Comparison of ENCODE assay signal across 21 mouse cellular contexts in the genomic region with DNA sequence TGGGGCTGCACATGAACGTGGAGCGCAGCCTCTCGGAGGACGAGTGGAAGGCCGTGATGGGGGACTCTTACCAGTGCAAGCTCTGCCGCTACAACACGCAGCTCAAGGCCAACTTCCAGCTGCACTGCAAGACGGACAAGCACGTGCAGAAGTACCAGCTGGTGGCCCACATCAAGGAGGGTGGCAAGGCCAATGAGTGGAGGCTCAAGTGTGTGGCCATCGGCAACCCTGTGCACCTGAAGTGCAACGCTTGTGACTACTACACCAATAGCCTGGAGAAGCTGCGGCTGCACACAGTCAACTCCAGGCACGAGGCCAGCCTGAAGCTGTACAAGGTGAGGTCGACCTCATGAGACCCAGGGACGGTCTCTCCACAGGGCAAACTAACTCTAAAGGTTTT.
DNase-seq lines count a peak whose midpoint lies in the region; ATAC-seq and TF ChIP-seq lines count a peak whose summit lies in the region.
"Had no signal": no experiment of that assay in that cellular context is flagged by ENCODE, and none has a peak within 500 bp of the region (broad histone marks: within the 10 kb centered on the region; RNA-seq: fewer than 3 reads in every experiment).

No protein-coding gene starts in this region.

- H3K36me3 ChIP-seq in heart, embryonic 11.5 days (ENCODE audit: control insufficient read depth, insufficient read depth, low read length) = peaks cover 6% of the 10 kb centered on the region
- no peaks in the 10 kb centered on the region for H3K36me3 ChIP-seq in G1E (replicated peaks)

- H3K4me2 ChIP-seq in heart, embryonic 11.5 days = no peak overlapping the region
- H3K4me2 ChIP-seq: embryonic facial prominence, embryonic 13.5 days; embryonic facial prominence, embryonic 15.5 days; forebrain, embryonic 13.5 days; forebrain, embryonic 15.5 days had no signal

- TF ChIP-seq CTCF in G1E (IDR thresholded peaks at IDR 0.05; ENCODE audit: low read depth, low read length) = no peak

- H3K9ac ChIP-seq in heart, embryonic 11.5 days (ENCODE audit: low read depth, low read length) = no peak overlapping the region
- H3K9ac ChIP-seq: embryonic facial prominence, embryonic 13.5 days; embryonic facial prominence, embryonic 15.5 days; forebrain, embryonic 13.5 days; forebrain, embryonic 15.5 days; forebrain, postnatal 0 days had no signal

- H3K27me3 ChIP-seq in heart, embryonic 11.5 days (ENCODE audit: control insufficient read depth, insufficient read depth, low read length) = no peaks in the 10 kb centered on the region
- H3K27me3 ChIP-seq in G1E (ENCODE audit: insufficient read depth, low read length) = no peaks in the 10 kb centered on the region; the same call in 1 of the 2 replicates
- H3K27me3 ChIP-seq: CH12.LX; embryonic facial prominence, embryonic 13.5 days; embryonic facial prominence, embryonic 15.5 days; forebrain, embryonic 13.5 days; forebrain, embryonic 15.5 days had no signal

- 87% methylated on average over 15 of the region's 15 CpGs for WGBS in heart, embryonic 11.5 days (ENCODE audit: insufficient replicate concordance)

- intact Hi-C loops in heart, postnatal 10 days (cut with DNase I) = no loop called here

- no peak overlapping the region for H3K27ac ChIP-seq in heart, embryonic 11.5 days (ENCODE audit: low read depth, low read length)
- H3K27ac ChIP-seq: embryonic facial prominence, embryonic 13.5 days; embryonic facial prominence, embryonic 15.5 days; forebrain, embryonic 13.5 days; forebrain, embryonic 15.5 days had no signal

- peak; percentile 49 for DNase-seq in adrenal gland, adult 2 months
- no peak for DNase-seq in adrenal gland, postnatal 10 days
- DNase-seq in heart, postnatal 10 days = peak; percentile 31 to 32
- DNase-seq in G1E (ENCODE audit: low spot score) = no peak
- DNase-seq: adrenal gland, adult 8-10 months; B cell, adult 2 months; cerebellum, adult 11 months; cerebellum, adult 18-20 months; cerebellum, adult 8-10 months; cerebellum, adult 9-11 months; cerebellum, postnatal 14 days; cerebellum, postnatal 36 days; embryo, embryonic 11 days; forebrain, postnatal 0 days had no signal

- ATAC-seq in heart, embryonic 11.5 days (replicated peaks; ENCODE audit: insufficient number of reproducible peaks, low FRiP score, low TSS enrichment) = no peak
- ATAC-seq in G1E (ENCODE audit: extremely low read depth, insufficient number of reproducible peaks, low FRiP score, poor library complexity, severe bottlenecking) = no peak
- ATAC-seq: CD4-positive, CD25-positive, alpha-beta regulatory T cell, adult 4 months; forebrain, embryonic 13.5 days; forebrain, embryonic 15.5 days; forebrain, postnatal 0 days had no signal

- H3K9me3 ChIP-seq in heart, embryonic 11.5 days (replicated peaks; ENCODE audit: control insufficient read depth, low read length) = no peaks in the 10 kb centered on the region
- H3K9me3 ChIP-seq in G1E (replicated peaks) = peaks cover 83% of the 10 kb centered on the region
- H3K9me3 ChIP-seq: embryonic facial prominence, embryonic 13.5 days; embryonic facial prominence, embryonic 15.5 days; forebrain, embryonic 13.5 days; forebrain, embryonic 15.5 days had no signal

- peaks cover 13% of the 10 kb centered on the region for H3K4me1 ChIP-seq in heart, embryonic 11.5 days (ENCODE audit: control insufficient read depth, insufficient read depth, low read length)
- no peaks in the 10 kb centered on the region for H3K4me1 ChIP-seq in G1E (ENCODE audit: insufficient read depth, low read depth, low read length)

- H3K4me3 ChIP-seq in heart, embryonic 11.5 days (ENCODE audit: low read depth, low read length) = no peak overlapping the region
- peak overlapping the region; percentile 8; the same call in 1 of the 2 replicates for H3K4me3 ChIP-seq in G1E (ENCODE audit: low read depth, low read length)
- H3K4me3 ChIP-seq: embryonic facial prominence, embryonic 13.5 days; embryonic facial prominence, embryonic 15.5 days; forebrain, embryonic 13.5 days; forebrain, embryonic 15.5 days had no signal

Comparison
In these comparisons a context has a peak if more than half of its experiments do, and no peak if none do; other contexts are left out.
1. DNase-seq: peak in adrenal gland, adult 2 months (single experiment) and heart, postnatal 10 days (2 of 2); none in adrenal gland, postnatal 10 days (single experiment) and G1E (single experiment).